Mouse (Mus musculus) E14TG2a.4 (cell line): ENCODE measurements around the gene Tgfbr1.

Experiments
- CTCF ChIP-seq: conservative IDR thresholded peaks from 2 replicates; pipeline ENCODE4 v1.5.1; 2014; ENCODE audit warnings: low read length
- NANOG ChIP-seq: IDR thresholded peaks from 2 replicates; pipeline ENCODE4 v1.6.1; 2014; ENCODE audit warnings: borderline replicate concordance, low read length, mixed read lengths
- POU5F1 ChIP-seq: IDR thresholded peaks from 2 replicates; pipeline ENCODE4 v1.6.1; 2014; ENCODE audit warnings: low read length, borderline replicate concordance

- TF ChIP-seq CTCF (no peak), POU5F1 (no peak), NANOG (no peak)
Observed at GRCm38 (mm10) chr4:47449586-47450522, 96.8 kb downstream of the Tgfbr1 start.
